Mouse (Mus musculus): ENCODE measurements around the gene Atad2b.
A peak's percentile ranks its signal among the peaks of the same experiment; 100 is the strongest.
"Not testable (repeated sequence)": the region's sequence is repeated elsewhere in the genome, so short reads cannot be mapped to it uniquely, and the experiment has no call there.

The Atad2b gene

DNA sequence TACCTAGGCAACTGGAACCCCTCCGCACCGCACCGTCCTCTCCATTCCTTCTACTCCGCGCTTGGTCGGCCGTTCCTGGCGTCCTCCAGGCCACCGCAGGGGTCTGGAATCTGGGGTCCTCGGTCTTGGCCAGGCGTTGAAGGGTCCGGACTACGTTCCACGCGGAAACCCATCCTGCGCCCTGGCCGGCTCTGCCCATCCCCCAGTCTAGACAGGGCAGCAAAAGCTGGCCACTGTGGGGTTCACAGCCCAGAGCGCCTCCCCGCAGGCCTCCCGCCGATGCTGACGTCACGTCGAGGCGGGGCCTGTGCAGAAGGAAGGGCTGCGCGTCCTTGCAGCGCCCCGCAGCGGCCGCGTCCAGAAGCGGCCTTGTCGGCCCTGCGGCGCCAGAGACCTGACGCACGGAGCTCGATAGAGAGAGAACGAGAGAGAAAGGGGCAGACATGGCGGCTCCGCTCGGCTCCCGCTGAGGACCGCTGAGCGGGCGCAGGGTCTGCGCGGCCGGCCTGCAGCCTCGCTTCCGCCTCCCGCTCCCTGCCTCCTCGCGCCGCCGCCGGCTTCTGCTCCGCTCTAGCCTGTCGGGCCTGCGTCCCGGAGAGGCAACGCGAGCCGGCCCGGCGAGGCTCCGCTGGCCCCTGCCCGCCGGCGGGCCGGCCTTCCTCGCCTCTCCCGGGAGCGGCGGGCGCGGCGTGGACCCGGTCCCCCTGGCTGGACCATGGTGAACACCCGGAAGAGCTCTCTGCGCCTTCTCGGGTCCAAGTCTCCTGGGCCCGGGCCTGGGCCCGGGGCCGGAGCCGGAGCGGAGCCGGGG, at the start of gene Atad2b:
Gene Atad2b, plus strand, starts transcription at position 360 of the 811 bp plus-strand sequence.
- DNase-seq (ENCODE audit: low spot score): peak; percentile 89

GRCm38 (mm10) chr12:4868924-4869323, 48.2 kb upstream of the Atad2b start:
- DNase-seq (ENCODE audit: low spot score): no peak

GRCm38 (mm10) chr12:4871260-4871659, 45.9 kb upstream of the Atad2b start:
- DNase-seq (ENCODE audit: low spot score): no peak

DNA sequence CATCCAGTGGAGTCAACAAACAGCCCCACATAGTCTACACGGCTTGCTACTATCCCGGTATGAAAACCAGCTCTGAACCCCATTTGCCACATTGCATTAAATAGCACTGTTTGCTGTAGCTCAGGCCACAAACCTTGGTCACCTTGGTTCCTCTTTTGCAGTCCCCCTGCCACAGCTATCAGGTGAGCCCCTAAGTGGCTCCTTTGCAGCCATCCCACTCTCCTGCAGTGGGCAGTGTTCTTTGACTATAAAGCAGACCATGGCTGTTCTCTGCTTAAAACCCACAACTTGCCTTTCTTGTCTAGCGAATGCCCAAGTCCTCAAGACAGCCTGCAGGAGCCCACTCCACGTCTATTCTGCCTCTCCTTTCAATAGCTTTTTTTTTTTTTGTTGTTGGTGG, 44.9 kb upstream of the Atad2b start:
- DNase-seq (ENCODE audit: low spot score): no peak

DNA sequence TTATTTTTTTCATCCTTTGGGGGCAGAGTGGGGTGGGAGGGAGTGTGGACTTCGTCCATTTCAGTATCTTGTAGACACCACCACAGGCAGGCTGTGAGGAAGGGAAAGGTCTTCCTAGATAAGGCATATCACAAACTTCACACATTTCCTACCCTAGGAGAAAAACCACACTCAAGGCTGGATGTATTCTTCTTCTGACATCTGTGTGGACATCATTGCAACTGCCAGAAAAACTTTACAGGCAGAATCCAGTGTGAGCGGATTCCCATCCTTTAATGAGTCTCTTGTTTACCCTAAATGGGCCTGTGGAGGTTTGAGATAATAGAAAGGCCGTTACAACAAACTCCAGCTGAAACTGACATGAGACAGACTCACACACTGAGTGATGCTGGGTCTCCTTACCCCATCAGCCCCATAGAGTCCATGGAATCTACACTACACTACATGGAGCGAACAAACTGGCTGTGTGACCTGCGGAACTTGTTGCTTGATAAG, 44.1 kb upstream of the Atad2b start:
- no peak for DNase-seq (ENCODE audit: low spot score)

GRCm38 (mm10) chr12:4873531-4873930, 43.6 kb upstream of the Atad2b start:
- no peak for DNase-seq (ENCODE audit: low spot score)

- no peak for DNase-seq (ENCODE audit: low spot score)
Observed at GRCm38 (mm10) chr12:4874161-4874927, 42.8 kb upstream of the Atad2b start, which contains the start of gene Mfsd2b. Gene Mfsd2b (minus strand): TSS chr12:4874359.

DNA sequence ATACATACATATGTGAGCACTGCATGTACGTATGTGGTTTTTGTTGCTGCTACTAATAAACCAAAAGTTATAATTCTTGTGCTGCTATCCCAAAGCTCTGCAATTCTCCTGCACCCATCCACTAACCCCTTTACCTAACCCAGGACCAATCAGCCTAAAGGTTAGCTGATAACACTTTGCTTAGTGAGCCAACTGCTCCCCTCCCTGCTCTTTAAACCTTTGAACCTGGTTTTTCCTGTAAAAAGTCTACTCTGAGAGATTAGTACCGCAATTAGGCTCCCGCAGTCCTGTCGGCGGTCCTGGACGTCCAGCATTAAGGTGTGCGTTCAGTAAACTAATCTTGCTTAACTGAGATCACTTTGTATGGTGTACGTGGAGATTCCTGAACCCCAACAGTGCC, 41.5 kb upstream of the Atad2b start:
- DNase-seq (ENCODE audit: low spot score): no peak

DNA sequence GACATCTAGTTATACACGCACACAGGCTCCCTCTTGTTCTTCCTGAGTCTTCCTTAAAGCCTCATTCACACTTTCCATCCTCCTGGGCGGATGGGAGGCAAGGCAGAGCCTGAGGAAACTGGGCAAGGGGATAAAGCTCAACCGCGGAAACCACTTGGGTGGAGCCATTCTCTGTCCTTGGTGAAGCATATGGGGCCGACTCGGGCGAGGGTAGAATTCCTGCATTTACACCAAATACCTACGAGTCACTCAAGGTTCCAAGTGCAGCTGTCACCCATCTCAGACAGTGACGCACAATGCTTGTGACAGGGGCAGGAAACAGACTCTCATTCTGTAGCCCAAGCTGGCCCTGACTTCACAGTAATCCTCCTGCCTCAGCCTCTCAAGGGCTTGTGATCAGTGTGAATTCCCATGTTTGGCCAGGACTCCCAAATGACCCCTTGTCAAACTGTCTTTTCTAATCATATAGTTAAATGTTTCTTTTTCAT, 38.8 kb upstream of the Atad2b start:
- no peak for DNase-seq (ENCODE audit: low spot score)

GRCm38 (mm10) chr12:4879048-4879447, 38.1 kb upstream of the Atad2b start:
- DNase-seq (ENCODE audit: low spot score): no peak

GRCm38 (mm10) chr12:4882086-4882485, 35.1 kb upstream of the Atad2b start:
- no peak for DNase-seq (ENCODE audit: low spot score)

DNA sequence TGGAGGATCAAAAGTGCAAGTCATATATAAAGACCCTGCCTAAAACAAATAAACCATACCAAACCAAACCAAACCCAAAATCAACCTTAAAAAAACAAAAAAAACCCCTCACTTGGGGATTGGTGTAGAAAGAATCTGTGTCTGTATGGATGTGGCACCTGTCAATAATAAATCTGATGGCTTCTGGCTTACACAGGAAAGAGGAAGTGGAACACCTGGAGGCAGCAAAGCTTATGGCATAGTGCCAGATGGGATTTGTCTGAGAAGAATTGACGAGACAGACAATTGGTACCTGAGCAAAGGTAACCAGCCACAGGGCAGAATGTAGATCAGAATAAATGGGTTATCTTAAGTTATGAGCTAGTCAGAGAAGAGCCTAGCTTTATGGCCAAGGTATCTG, 32.1 kb upstream of the Atad2b start:
- DNase-seq (ENCODE audit: low spot score): no peak

- DNase-seq (ENCODE audit: low spot score): not testable (repeated sequence)
Observed at GRCm38 (mm10) chr12:4886581-4886980, 30.6 kb upstream of the Atad2b start.

GRCm38 (mm10) chr12:4888739-4889138, 28.4 kb upstream of the Atad2b start:
- no peak for DNase-seq (ENCODE audit: low spot score)

DNA sequence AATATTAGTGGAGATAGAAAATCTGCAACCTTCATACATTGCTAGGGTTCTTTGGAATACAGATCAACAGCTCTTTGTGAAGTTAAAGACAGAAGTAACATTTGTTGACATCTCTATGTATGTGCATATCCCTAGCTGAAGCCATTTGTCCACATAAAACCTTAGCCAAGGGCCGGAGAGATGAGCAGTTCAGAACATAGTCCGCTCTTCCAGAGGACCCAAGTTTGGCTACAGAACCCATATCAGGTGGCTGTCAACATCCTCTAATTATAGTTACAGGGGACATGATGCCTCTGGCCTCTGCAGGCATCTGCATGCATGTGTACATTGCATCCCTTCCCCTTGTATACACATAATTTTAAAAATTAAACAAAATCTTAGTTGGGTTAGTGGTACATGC, 27.9 kb upstream of the Atad2b start:
- no peak for DNase-seq (ENCODE audit: low spot score)

- no peak for DNase-seq (ENCODE audit: low spot score)
Observed at GRCm38 (mm10) chr12:4889891-4890290, 27.3 kb upstream of the Atad2b start.

- DNase-seq (ENCODE audit: low spot score): no peak
Observed at GRCm38 (mm10) chr12:4898024-4898423, 19.1 kb upstream of the Atad2b start.

GRCm38 (mm10) chr12:4905946-4906345, 11.2 kb upstream of the Atad2b start:
- no peak for DNase-seq (ENCODE audit: low spot score)

DNA sequence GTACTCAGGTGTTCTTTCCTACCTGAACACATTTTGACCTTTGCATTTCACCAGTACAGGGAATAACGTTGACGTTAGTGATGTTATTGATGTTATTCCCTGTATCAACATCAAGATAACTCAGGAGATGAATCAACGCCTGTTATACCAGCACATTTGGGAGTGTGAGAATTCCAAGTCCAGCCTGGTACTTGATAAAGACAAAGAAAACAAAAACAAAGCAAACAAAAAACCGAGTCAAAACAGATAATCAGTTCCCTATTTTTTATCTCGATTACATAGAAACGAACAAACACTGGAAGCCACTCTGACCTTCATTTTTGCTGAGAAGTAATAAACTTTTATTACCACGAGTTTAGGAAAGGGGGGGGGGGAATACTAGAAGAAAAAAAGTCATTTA, 10.7 kb upstream of the Atad2b start:
- DNase-seq (ENCODE audit: low spot score): no peak

GRCm38 (mm10) chr12:4906951-4907906, 9.9 kb upstream of the Atad2b start, which contains the start of gene Ubxn2a:
Gene Ubxn2a (minus strand): TSS chr12:4907705.
- DNase-seq (ENCODE audit: low spot score): peak; percentile 76

- DNase-seq (ENCODE audit: low spot score): no peak
Observed at GRCm38 (mm10) chr12:4908391-4908790, 8.8 kb upstream of the Atad2b start.

DNA sequence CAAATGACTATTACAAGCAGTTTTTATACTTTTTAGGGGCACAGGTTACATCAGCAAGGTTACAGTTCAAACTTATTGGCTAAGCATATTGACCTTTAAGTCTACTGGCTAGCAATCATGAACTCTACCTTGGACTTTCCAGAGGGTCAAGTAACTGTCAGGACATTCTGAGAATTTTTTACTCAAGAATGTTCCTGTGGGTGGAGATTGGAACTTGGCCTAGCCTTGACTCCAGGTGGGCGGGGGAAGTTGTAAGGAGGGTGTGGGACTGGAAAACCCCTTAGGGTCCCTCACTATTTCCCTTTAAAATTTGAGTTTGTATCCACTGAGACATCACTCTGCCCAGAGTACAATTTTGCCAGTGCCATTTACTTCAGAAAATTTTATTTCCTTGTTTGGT, 6.7 kb upstream of the Atad2b start:
- not testable (repeated sequence) for DNase-seq (ENCODE audit: low spot score)
